Mouse (Mus musculus) R1 (cell line): Measurements from ENCODE around the gene Fitm1.

ENCODE experiments used
- DNase-seq: peaks from one replicate; pipeline ENCODE4 v3.0.0-alpha.2; 2018; ENCODE audit warnings: low read depth, low spot score

Fitm1 gene

DNA sequence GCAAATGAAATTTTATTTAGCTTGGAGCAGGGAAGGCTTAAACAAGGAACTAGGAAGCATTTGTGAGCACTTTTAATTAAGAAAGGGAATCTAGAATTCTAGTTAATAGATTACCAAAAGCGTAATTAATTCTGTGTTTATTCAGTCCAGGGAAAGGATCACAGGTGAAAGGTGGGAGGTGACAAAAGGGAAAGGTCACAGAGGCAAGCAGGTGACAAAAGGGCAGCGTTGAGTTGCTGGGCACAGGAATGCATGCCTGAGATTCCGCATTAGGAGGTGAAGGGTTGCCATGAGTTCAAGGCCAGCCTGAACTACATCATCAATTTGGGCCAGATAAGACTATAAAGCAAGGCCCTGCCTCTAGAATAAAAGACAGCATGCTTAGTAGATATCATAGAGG, 7.9 kb upstream of the Fitm1 start:
- DNase-seq: no peak

DNA sequence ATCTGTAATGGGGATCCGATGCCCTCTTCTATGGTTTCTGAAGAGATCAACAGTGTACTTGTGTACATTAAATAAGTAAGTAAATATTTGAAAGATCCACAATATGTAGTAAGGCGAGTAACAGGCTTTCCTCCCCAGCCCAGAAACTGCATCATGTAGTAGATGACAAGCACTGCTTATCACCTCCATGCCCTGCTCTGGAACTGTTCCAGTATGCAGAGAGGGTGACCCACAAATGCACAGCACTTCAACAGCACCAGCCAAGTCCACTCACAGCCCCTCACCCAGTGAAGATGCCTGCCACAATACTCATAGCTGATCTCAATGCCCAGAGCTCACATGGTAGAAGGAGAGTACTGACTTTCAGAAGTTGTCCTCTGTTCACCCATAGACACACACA, 4.8 kb upstream of the Fitm1 start:
- DNase-seq: no peak

DNA sequence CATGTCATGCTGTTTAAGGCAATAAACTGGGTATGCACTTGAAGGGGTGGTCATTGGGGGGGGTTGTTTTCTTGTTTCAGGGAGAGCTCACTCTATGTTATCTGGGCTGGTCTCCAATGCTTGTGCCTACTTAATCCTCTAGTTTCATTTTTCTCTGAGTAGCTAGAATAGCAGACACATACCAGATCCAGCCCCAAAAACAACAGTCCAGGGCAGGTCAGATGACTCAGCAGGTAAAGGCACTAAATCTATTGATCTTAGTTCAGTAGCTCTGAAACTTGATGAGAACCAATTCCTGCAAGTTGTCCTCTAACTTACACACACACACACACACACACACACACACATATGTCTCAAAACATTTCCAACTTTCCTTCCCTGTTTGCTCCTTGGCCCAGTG, 3.7 kb upstream of the Fitm1 start:
- DNase-seq: no peak

DNA sequence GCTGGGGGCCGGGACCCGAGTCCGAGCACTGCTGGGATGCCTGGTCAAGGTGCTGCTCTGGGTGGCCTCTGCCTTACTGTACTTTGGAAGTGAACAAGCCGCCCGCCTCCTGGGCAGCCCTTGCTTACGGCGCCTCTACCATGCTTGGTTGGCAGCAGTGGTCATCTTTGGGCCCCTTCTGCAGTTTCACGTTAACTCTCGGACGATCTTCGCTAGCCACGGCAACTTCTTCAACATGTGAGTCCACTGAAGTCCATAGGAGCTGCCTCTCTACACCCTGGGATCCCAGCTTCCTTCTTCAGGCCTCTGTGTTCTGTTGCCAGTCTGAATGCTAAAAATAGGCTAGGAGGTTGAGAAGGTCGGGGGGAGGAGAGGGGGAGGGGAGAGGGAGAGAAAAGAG, 294 bp downstream of the Fitm1 start:
- DNase-seq: no peak

DNA sequence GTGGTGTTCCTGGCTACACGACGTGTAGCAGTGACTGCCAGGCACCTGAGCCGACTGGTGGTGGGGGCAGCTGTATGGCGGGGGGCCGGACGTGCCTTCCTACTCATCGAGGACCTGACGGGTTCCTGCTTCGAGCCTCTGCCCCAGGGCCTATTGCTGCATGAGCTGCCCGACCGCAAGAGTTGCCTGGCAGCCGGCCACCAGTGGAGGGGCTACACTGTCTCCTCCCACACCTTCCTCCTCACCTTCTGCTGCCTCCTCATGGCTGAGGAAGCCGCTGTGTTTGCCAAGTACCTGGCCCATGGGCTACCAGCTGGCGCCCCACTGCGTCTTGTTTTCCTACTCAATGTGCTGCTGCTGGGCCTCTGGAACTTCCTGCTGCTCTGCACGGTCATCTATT, 959 bp downstream of the Fitm1 start:
- no peak for DNase-seq

DNA sequence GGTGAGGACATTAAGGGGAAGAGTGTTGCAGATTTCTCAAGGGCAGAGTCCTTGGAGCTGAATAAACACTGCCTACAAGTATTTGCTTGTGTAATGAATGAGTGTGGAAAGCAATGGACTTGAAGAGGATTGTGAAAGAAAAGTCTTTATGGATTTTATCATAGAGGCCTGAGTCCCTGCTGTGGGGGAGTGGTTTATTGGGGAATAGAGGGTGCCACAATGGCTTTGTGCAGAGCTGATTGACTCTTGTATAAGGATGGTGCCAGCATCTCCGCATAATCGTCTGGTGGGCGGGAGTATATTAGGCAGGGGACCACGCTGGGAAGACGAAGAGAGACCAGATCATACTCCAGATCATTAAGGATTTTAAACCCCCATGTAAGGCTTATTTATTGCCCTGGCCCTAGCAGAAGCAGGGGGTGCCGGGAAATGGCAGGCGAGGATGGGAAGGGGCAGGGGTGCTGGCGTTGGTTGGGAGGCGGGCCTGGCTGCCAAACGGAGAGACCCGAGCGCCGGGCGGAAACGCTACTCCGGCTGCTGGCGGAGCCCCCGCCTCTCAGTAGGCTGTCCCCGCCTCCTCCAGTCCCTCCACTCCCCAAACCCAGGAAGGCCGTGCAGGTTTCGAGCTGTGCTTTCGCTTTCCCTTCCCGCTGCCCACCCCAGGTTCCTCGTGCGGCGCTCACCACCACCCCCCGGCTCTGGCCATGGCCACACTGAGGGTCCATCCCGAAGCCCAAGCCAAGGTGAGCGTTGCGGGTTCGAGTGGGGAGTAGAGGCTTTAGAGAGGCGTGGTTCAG, 2.7 kb downstream of the Fitm1 start, which contains the start of gene Psme1:
Gene Psme1, plus strand, starts transcription at position 253 of the 797 bp plus-strand sequence.
- peak; percentile 85 for DNase-seq

DNA sequence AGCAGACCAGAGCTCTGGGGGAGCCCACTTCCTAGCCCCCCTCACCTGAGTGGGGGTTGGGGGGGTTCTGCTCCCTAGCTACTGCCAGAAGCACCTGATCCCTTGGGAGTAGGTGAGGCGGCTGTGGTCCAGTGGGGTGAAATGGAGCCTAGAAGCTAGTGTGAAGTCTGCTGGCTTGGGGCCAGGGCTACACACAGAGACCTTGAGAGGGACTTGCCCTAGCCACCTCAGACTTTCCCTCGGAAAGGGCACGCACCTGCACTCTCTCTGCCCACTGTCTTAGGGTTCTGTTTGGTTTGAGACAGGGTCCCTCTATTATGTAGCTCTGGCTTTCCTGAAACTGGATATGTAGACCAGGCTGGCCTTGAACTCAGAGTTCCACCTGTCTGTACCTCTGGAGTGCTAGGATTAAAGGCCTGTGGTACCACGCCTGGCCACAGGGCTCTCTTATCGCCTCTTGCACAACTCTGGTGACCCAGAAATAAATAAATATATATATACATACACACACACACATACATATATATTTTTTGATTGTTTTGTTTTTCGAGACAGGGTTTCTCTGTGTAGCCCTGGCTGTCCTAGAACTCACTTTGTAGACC, 3.4 kb downstream of the Fitm1 start:
- DNase-seq: peak; percentile 35

DNA sequence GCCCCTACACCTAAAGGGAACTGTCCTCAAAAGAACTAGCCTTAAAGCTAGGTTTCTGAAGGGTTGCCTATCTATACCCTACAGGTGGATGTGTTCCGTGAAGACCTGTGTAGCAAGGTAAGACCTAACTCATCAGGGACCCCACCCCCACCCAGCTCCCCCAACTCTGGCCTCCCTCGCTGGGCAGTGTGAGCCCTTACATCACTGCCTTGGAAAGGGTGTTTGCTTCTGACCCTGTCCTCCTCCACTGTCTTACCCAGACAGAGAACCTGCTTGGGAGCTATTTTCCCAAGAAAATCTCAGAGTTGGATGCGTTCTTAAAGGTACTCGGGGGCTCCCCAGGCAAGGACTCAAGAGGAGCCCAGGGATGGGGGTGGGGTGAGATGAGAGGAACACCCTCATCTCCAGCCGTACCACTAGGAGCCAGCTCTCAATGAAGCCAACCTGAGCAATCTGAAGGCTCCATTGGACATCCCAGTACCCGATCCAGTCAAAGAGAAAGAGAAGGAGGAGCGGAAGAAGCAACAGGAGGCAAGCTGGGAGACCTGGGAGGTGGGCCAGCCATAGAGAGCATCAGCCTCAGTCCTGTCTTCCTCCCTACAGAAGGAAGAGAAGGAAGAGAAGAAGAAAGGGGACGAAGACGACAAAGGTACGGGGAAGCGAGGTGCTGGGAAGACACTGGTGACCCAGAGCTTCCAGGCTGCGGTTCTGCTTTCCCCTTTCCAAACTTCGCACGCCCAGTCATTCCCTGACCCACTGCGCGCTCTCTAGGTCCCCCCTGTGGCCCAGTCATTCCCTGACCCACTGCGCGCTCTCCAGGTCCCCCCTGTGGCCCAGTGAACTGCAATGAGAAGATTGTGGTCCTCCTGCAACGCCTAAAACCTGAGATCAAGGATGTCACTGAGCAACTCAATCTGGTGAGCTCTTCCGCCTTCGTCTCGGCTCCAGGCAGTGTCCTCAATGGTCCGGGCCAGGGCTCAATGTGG, 4.4 kb downstream of the Fitm1 start:
- peak; percentile 39 for DNase-seq

DNA sequence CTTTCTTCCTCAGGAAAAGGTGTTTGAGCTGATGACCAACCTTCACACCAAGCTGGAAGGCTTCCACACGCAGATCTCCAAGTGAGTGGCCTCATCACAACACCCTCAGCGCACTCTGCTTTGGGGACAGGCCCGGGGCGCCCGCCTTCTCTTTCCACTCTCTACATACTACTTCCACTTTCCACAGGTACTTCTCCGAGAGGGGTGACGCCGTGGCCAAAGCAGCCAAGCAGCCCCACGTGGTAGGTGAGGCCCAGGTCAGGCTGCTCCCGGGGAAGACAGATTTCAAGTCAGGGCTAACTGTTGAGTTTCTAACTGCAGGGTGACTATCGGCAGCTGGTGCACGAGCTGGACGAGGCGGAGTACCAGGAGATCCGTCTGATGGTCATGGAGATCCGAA, 5.3 kb downstream of the Fitm1 start:
- DNase-seq: no peak

DNA sequence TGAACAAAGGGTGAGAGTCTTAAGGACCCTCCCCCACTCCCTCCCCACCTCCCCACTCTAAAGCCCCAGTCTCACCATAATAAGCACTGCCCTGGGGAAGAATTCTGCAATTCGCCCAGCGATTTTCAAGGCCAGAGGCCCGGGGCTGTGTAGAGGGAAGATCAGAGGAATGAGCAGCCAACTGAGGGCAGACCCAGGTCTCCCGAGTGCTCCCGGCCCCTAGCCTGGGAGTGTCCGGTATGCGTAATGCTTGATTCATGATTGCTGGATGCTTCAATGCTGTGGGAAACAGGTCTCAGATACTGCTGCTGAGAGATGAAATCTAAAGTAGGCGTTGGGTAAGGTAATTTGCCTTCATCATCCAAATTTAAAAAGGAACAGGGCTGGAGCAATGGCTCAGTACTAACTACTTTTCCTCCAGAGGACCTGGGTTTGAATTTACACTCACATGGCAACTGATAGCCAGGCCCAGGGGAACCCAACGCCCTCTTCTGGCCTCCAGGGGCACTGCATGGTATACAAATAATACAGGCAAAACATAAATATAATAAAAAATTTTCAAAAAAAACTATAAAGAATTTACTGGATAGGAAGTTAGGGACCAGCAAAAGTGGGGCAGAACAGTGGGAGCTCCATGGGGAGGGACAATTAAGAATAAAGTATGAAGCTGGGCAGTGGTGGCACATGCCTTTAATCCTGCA, 6.7 kb downstream of the Fitm1 start:
- no peak for DNase-seq

DNA sequence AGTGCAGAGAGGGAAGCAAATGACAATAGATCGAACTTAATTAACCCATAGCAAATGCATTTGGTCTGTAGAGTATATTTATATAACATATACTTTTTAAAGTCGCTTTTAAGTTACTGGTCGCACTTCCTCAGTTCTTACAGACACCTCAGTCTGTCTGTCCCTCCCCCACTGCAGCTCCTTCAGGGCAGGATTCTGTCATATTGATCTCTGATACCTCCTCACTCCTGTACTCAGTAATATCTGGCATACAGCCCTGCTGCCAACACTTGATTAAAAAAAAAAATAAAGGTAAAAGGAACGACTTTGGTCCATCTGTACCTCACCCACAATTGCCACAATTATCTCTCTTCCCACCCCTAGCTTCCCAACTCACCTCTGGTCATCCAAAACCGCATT, 8.9 kb downstream of the Fitm1 start:
- DNase-seq: no peak

DNA sequence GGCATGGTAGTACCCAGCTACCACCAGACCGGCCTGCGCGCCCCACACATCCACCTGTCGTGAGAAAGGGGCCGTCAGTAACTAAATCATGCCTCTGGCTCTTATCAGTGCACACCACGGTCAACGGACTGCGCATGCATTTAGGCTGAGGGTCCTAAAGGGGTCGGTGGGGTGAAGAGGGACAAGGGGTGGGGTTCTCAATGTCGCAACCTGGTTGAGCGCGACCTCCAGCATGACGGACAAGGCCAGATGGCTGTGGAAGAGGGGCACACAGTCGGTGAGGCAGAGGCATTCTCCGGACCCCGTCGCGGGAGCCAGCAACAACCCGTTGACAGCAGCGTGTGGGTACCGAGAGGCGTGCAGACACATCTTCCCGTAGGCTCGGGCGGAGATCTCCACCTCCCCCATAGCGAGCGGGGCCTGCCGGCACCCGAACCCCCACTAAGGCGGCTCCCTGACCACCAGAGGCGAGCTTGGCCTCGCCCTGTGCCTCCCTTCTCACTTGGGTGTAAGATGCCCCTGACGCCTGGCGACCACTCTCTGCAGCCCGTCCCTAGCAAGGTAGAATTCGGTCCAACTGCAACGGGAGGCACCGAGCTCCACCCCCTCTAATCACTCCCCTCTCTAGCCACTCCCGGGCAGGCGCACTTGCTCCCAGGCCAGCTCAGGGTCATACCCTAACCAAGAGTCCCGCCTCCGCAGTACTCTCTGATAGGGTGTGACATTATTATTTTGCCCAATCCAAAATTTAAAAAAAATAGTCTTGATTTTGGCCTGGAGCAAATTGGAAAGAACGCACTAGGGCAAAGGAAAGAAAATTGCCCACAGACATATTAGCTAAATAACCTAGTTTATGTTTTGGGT, 9.5 kb downstream of the Fitm1 start, which contains the start of gene Emc9:
Gene Emc9, minus strand, starts transcription at position 601 of the 864 bp plus-strand sequence.
- peak; percentile 92 for DNase-seq

DNA sequence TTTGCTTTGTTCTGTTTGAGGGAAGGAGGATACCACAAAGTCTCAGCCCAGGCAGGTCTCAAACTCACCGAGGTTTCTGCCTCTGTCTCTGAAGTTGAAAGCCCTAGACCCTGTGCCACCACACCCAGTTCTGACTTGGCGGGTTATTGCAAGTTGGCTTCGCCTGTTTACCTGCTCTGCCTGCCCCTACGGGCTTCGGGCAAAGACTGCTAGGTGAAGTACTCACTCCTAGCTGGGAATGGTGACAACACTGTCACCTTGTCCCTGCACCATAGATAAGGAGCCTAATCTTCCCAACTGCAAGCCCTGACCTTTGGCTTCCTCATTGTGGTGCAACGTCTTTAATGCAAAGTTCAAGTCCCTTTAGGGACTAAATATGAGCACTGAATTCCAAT, 10.1 kb downstream of the Fitm1 start:
- peak; percentile 27 for DNase-seq

DNA sequence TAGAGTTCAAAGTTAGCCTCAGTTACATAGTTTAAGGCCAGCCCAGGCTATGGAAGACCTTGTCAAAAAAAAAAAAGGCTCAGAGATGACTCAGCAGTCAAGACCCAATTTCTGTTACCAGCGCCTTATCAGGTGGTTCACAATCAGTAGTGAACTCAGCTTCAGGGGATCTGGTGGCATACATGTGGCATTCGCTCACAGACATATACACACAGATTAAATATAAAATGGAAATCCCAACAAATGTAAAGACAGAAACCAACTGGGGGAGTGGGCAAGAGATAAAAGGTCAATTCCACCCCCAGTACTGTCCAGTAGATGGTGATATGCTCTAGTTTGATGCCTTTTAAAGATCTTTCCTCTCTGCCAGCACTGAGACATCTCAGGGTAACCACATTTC, 10.7 kb downstream of the Fitm1 start:
- no peak for DNase-seq

DNA sequence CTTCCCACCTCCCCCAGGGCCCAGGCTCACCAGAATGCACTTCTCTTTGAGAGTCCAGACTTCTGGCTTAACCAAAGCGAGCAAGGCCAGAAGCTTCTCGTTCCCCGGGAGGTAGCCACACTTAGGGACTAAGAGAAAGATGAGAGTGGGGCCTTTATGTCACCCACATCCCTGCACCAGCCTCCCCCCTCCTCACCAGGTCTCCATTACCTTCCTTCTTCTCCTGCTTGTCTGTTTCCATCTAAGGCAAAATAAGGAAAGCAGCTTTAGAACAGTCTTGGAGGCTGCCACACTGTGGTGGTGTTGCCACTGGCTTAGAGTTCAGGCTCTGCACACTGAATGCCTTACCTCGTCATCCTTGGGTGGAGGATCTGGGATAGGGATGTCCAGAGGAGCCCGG, 13.9 kb downstream of the Fitm1 start:
- no peak for DNase-seq

DNA sequence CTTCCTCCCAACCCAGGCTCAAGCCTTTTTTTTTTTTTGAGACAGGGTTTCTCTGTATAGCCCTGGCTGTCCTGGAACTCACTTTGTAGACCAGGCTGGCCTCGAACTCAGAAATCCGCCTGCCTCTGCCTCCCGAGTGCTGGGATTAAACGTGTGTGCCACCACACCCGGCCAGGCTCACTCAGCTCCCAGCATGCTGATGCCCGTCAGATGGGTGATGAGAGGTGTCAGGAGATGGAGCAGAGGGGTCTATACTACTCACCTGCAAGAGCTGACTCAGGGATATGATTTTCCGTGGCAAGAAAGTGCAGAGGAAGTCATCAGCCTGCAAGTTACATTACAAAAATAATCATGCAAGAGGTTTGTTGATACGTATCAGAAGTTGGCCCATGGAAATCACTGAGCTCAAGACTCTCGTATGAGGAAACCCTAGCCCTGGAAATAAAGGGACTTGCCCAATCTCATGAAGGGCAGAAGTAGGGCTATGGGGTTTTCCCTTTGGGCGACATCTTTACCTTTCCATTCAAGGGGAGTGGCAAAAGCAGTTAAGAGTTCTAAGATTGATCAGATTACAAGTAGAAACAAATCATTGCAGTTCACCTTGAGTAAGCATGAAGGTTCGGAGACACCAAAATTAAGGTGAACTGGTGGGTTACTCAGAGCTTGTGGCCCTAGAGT, 14.5 kb downstream of the Fitm1 start:
- no peak for DNase-seq

DNA sequence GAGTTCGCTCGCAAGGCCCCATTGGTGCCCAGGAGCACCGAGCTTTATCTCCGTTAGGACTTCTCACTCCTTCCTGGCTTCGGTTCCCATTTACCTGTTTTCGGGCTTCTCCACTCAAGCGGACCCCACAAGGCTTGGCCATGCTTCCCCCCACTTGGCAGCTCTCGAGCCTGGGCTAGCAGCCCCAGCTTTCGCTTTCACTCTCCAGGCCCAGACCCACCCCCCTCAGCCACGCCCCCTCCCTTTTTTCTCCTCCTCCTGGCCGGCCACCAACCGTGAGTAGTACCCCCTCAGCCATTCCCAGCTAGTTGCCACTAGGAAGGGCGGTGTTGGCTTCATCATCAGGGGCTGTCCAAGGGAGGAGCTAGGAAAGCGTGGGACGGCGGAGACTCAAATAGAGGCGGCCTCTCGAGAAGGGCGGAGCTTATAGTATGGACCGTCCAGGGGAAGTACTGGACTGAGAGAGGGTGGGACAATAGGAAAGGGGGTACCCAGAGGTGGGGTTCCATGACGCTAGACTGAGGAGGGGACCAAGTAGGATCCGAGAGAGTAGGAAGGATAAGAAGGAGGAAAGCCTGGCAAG, 15.4 kb downstream of the Fitm1 start, which contains the start of gene Psme2:
Gene Psme2, minus strand, starts transcription at position 366 of the 583 bp plus-strand sequence.
- DNase-seq: peak; percentile 99

DNA sequence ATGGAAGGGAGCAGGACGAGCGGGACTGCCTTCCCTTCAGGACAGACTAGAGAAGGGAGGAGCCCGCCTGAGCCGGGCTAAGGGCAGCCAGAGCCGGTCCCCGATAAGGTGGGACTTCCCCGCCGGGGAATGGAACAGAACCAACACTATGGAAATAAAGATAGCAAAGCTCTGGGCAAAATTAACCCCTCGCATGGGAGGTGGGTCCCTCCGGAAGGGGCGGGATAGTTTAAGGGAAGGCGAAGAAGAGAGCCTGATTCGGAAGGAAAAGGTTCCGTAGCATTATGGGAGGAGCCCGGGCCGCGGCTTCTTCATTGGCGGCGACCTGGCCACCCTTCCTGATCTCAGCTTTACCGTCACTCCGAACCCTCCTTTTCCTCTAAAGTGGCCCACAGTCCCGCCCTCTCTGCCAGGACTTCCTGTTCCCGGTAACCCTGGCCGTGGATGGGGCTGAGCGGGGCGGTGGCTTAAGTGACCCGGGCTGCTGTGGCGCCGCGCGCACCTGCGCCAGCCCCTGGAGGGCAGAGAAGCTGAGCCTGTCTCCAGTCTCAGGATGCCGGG, 16.0 kb downstream of the Fitm1 start, which contains the start of gene Rnf31:
Gene Rnf31, plus strand, starts transcription at position 378 of the 561 bp plus-strand sequence.
- peak; percentile 99 for DNase-seq

DNA sequence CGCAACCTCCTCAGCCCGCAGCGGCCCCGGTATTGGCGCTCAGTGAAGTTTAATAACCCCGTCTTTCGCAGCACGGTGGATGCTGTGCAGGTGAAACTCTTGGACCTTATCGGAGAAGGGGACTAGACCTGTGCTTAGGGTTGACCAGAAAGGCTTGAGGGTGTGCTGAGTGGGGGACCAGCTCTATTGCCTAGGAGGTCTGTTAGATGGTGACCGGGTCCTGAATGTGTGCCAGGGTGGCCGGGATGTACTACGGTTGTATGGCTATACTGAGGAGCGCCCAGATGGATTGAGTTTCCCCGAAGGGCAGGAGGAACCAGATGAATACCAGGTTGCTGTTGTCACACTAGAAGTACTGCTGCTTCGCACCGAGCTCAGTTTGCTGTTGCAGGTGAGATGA, 16.8 kb downstream of the Fitm1 start:
- no peak for DNase-seq
